Mouse (Mus musculus): ENCODE measurements around the gene Ccn5.

The Ccn5 gene

GRCm38 (mm10) chr2:163875484-163875883, 54.8 kb downstream of the Ccn5 start:
- TF ChIP-seq GATA4 (IDR thresholded peaks at IDR 0.05; ENCODE audit: insufficient replicate concordance, low read length), result no peak

GRCm38 (mm10) chr2:163876830-163877498, 56.3 kb downstream of the Ccn5 start:
- no peak for TF ChIP-seq GATA4 (IDR thresholded peaks at IDR 0.05; ENCODE audit: insufficient replicate concordance, low read length)

GRCm38 (mm10) chr2:163880891-163881290, 60.2 kb downstream of the Ccn5 start:
- TF ChIP-seq GATA4 (IDR thresholded peaks at IDR 0.05; ENCODE audit: insufficient replicate concordance, low read length), result no peak

Measured in liver, adult (tissue).